Mouse (Mus musculus) ES-E14 (cell line): ENCODE measurements at regions not wholly inside any gene's neighbourhood (a gene's known extent, or its start where the extent isn't known, plus 50 kb on each side); places are given as distances from the start of the nearest gene placed in this dataset.
A peak's percentile ranks its signal among the peaks of the same experiment; 100 is the strongest.
"Not testable (repeated sequence)": the region's sequence is repeated elsewhere in the genome, so short reads cannot be mapped to it uniquely, and the experiment has no call there.

Source experiments
- DNase-seq: peaks from one replicate; pipeline ENCODE4 v3.0.0-alpha.2; 2013; ENCODE audit warnings: low read depth, low spot score
- H3K27ac ChIP-seq: 2 replicates; pipeline ENCODE4 v1.5.1; 2012; ENCODE audit warnings: low read depth, mild to moderate bottlenecking, low read length, moderate library complexity, mixed read lengths; ENCODE audit not compliant: poor library complexity, insufficient read depth, severe bottlenecking
- H3K36me3 ChIP-seq: 2 replicates; pipeline ENCODE4 v1.6.1; 2012; ENCODE audit warnings: mild to moderate bottlenecking, low read length, moderate library complexity, mixed read lengths; ENCODE audit not compliant: control insufficient read depth, poor library complexity, insufficient read depth, severe bottlenecking
- H3K4me1 ChIP-seq, 2 experiments: fragments of 150-350 bp in 1 of 2; sonication (generic) in 1 of 2; 2 replicates each; pipeline ENCODE4 v1.6.1; 2012; ENCODE audit warnings: low read length in 2 of 2, mild to moderate bottlenecking in 1 of 2, mixed read lengths in 1 of 2; ENCODE audit not compliant: control insufficient read depth in 2 of 2, insufficient read depth in 2 of 2, poor library complexity in 1 of 2
- H3K4me3 ChIP-seq, 2 experiments: fragments of 150-350 bp in 1 of 2; sonication (generic) in 1 of 2; 2 replicates each; pipeline ENCODE4 v1.5.1; 2012; ENCODE audit warnings: low read length in 2 of 2, low read depth in 1 of 2, mild to moderate bottlenecking in 1 of 2, mixed read lengths in 1 of 2; ENCODE audit not compliant: insufficient read depth in 1 of 2, poor library complexity in 1 of 2, severe bottlenecking in 1 of 2
- H3K9ac ChIP-seq: 2 replicates; pipeline ENCODE4 v1.6.1; 2012; ENCODE audit warnings: low read depth, mild to moderate bottlenecking, low read length, mixed read lengths; ENCODE audit not compliant: poor library complexity, insufficient read depth, severe bottlenecking
- H3K9me3 ChIP-seq: fragments of 150-350 bp; sonication (generic); 2 replicates; pipeline ENCODE4 v1.6.1; 2012; ENCODE audit warnings: low read depth, mild to moderate bottlenecking, low read length; ENCODE audit not compliant: control insufficient read depth, insufficient read depth
- CHD2 ChIP-seq: IDR thresholded peaks from 2 replicates; pipeline ENCODE4 v1.6.1; 2014; ENCODE audit warnings: mild to moderate bottlenecking, low read depth, low read length, inconsistent platforms
- HCFC1 ChIP-seq: IDR thresholded peaks from 2 replicates; pipeline ENCODE4 v1.6.1; 2012; ENCODE audit warnings: low read length, inconsistent platforms, borderline replicate concordance; ENCODE audit not compliant: insufficient read depth
- MAFK ChIP-seq: IDR thresholded peaks from 2 replicates; pipeline ENCODE4 v1.6.1; 2014; ENCODE audit warnings: mild to moderate bottlenecking, low read depth, low read length, inconsistent platforms; ENCODE audit not compliant: insufficient read depth
- ZC3H11A ChIP-seq: IDR thresholded peaks from 2 replicates; pipeline ENCODE4 v1.6.1; 2012; ENCODE audit warnings: low read depth, mild to moderate bottlenecking, inconsistent platforms, low read length, borderline replicate concordance
- ZNF384 ChIP-seq: IDR thresholded peaks from 2 replicates; pipeline ENCODE4 v1.6.1; 2012; ENCODE audit warnings: low read depth, low read length, inconsistent platforms
- in situ Hi-C, 2 experiments: fragments of 600-800 bp; cut with MboI; formaldehyde crosslinking; loops; one replicate each; pipeline ENCODE4 v1.15.1; 2025; ENCODE audit warnings: low sequenced_read_pairs in 2 of 2, inconsistent platforms in 1 of 2; ENCODE audit not compliant: unreplicated experiment in 2 of 2

DNA sequence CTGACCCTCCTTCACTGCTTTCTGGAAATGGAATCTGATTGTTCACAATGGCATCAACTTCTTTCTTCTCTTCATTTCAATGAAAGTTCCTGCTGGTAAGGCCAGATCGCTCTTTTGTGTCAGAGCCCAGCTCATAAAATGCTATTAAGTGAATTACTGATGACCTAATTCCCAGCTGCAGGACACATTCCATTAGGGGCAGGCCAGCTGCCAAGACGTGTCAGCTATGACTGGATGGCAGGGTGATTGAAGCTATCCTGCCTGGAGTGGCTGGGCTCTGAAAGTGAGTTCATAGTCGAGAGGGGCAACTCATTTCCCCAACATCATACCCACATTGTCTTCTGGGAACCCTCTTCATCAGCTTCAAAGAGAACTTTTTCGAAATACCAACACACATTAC lies 100.4 kb upstream of the Gap43 start:
- Histone ChIP-seq H3K36me3 (no peaks in the 10 kb centered on the region), H3K27ac (no peak overlapping the region), H3K9me3 (no peaks in the 10 kb centered on the region), H3K4me1 (peaks cover 0 to 2% of the 10 kb centered on the region in 2 experiments; a peak in 1 of 4 replicates), H3K9ac (no peak overlapping the region), H3K4me3 (no peak overlapping the region)
- TF ChIP-seq HCFC1 (no peak), CHD2 (no peak), ZC3H11A (no peak), ZNF384 (no peak), MAFK (no peak)
- DNase-seq, result no peak
- in situ Hi-C loops, result no loop called here

DNA sequence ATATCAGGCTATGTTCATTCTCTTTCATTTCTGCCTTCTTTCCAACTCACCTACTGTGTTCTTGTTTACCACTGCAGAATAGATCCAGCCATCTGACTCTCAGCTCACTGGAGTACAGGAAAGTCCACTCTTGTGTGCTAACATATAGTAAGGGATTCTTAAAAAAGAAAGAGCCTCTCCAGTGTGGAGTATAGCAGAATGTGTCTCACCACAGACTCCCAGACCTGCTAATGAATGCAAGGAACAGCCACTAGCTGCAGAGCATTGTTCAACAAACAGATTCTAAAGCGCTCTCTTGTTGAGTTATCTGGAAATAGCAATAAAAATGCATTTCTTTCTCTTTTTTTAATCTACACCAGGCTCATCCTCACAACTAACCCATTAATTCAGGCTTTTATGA lies 91.1 kb upstream of the Gap43 start:
- H3K4me3 ChIP-seq, result no peak overlapping the region
- no peak overlapping the region for H3K27ac ChIP-seq
- H3K36me3 ChIP-seq, result no peaks in the 10 kb centered on the region
- in situ Hi-C loops, result no loop called here
- TF ChIP-seq CHD2, result no peak
- TF ChIP-seq ZC3H11A, result no peak
- TF ChIP-seq HCFC1, result no peak
- TF ChIP-seq MAFK, result no peak
- TF ChIP-seq ZNF384, result no peak
- H3K9ac ChIP-seq, result no peak overlapping the region
- H3K4me1 ChIP-seq, result no peaks in the 10 kb centered on the region
- no peak for DNase-seq
- no peaks in the 10 kb centered on the region for H3K9me3 ChIP-seq

DNA sequence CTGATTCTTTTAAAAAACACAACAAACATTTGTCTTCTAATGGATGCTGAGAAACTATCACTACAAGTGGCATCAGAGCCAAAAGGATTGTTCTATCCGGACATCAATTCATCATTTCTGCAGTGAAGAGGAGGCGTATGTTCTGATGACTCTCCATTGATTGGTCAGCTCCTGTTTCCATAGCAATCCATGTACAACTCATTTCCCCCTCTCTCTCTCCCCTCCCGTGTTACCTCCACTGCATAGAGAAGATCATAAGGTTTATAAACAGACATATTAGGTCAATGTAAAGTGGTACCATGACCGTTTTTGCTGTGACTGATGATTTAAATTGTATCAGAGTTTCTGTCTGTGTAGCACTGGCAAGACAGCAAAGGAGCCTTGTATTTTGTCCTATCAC lies 76.2 kb upstream of the Gap43 start:
- no peak for TF ChIP-seq ZNF384
- no peaks in the 10 kb centered on the region for H3K9me3 ChIP-seq
- H3K4me3 ChIP-seq, result no peak overlapping the region
- H3K4me1 ChIP-seq, result no peaks in the 10 kb centered on the region
- DNase-seq, result no peak
- H3K27ac ChIP-seq, result no peak overlapping the region
- no peak overlapping the region for H3K9ac ChIP-seq
- no peaks in the 10 kb centered on the region for H3K36me3 ChIP-seq
- in situ Hi-C loops, result no loop called here

DNA sequence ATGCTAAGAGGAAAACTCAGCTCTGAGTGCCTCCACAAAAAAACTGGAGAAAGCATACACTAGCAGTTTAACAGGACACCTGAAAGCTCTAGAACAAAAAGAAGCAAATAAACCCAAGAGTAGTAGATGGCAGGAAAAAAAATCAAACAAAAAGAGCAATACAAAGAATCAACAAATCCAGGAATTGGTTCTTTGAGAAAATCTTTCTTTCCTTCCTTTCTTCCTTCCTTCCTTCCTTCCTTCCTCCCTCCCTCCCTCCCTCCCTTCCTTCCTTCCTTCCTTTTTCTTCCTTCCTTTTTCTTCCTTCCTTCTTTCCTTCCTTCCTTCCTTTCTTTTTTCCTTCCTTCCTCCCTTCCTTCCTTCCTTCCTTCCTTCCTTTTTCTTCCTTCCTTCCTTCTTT lies 71.6 kb upstream of the Gap43 start:
- H3K9ac ChIP-seq, H3K4me3 ChIP-seq, in situ Hi-C loops, H3K9me3 ChIP-seq, H3K36me3 ChIP-seq, H3K27ac ChIP-seq, H3K4me1 ChIP-seq: not testable (repeated sequence)
- DNase-seq, result peak; percentile 27

DNA sequence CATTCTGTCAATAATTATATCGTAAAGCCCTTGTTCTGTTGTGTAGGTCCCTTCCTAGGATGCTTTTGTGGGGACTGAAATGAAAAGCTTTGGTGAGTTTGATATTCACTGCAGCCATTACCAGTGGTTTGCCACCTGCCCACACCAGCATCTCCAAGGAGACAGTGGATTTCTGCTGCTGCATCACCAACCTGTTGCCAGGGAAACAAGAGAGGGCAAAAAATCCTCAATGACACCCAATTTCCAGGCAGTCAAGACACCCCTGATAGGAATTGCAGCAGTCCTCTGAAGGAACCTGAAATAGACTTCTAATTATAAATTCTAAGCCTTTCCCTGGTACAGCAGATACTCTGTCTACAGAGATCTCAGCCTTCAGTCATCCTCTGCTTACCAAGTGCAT lies 56.1 kb upstream of the Gap43 start:
- no peaks in the 10 kb centered on the region for H3K9me3 ChIP-seq
- TF ChIP-seq ZNF384 (no peak), CHD2 (no peak), MAFK (no peak), HCFC1 (no peak), ZC3H11A (no peak)
- no peak overlapping the region for H3K27ac ChIP-seq
- H3K4me3 ChIP-seq, result no peak overlapping the region
- no peaks in the 10 kb centered on the region for H3K4me1 ChIP-seq
- no peak overlapping the region for H3K9ac ChIP-seq
- H3K36me3 ChIP-seq, result no peaks in the 10 kb centered on the region
- in situ Hi-C loops, result no loop called here
- DNase-seq, result no peak
